Mouse (Mus musculus): Measurements from ENCODE around the gene Lgals3. TPM values are rescaled to one million over a fixed set of nuclear protein-coding genes. Genes with fewer than 3 reads are reported as not detected.

Lgals3 gene
- total RNA-seq, 1 experiment from 2014 or later = 189 TPM

- no peak for ATAC-seq (replicated peaks; ENCODE audit: insufficient number of reproducible peaks, low FRiP score, low TSS enrichment, poor library complexity, severe bottlenecking)
These were observed 2.7 kb upstream of the Lgals3 start for GRCm38 (mm10) chr14:47364742-47365449.

GRCm38 (mm10) chr14:47366881-47367321 is 650 bp upstream of the Lgals3 start:
- ATAC-seq (replicated peaks; ENCODE audit: insufficient number of reproducible peaks, low FRiP score, low TSS enrichment, poor library complexity, severe bottlenecking) = no peak

- ATAC-seq (replicated peaks; ENCODE audit: insufficient number of reproducible peaks, low FRiP score, low TSS enrichment, poor library complexity, severe bottlenecking) = no peak
These were observed 2.2 kb downstream of the Lgals3 start for GRCm38 (mm10) chr14:47369741-47370140.

GRCm38 (mm10) chr14:47370790-47371189 is 3.2 kb downstream of the Lgals3 start:
- no peak for ATAC-seq (replicated peaks; ENCODE audit: insufficient number of reproducible peaks, low FRiP score, low TSS enrichment, poor library complexity, severe bottlenecking)

GRCm38 (mm10) chr14:47371689-47372088 is 4.1 kb downstream of the Lgals3 start:
- no peak for ATAC-seq (replicated peaks; ENCODE audit: insufficient number of reproducible peaks, low FRiP score, low TSS enrichment, poor library complexity, severe bottlenecking)

GRCm38 (mm10) chr14:47373728-47374678 is 6.5 kb downstream of the Lgals3 start:
- ATAC-seq (replicated peaks; ENCODE audit: insufficient number of reproducible peaks, low FRiP score, low TSS enrichment, poor library complexity, severe bottlenecking) = peak; percentile 91

GRCm38 (mm10) chr14:47376526-47376925 is 9.0 kb downstream of the Lgals3 start:
- ATAC-seq (replicated peaks; ENCODE audit: insufficient number of reproducible peaks, low FRiP score, low TSS enrichment, poor library complexity, severe bottlenecking) = no peak

GRCm38 (mm10) chr14:47378336-47378735 is 10.8 kb downstream of the Lgals3 start:
- no peak for ATAC-seq (replicated peaks; ENCODE audit: insufficient number of reproducible peaks, low FRiP score, low TSS enrichment, poor library complexity, severe bottlenecking)

- no peak for ATAC-seq (replicated peaks; ENCODE audit: insufficient number of reproducible peaks, low FRiP score, low TSS enrichment, poor library complexity, severe bottlenecking)
These were observed 16.4 kb downstream of the Lgals3 start for GRCm38 (mm10) chr14:47383911-47384310.

- no peak for ATAC-seq (replicated peaks; ENCODE audit: insufficient number of reproducible peaks, low FRiP score, low TSS enrichment, poor library complexity, severe bottlenecking)
These were observed 17.1 kb downstream of the Lgals3 start for GRCm38 (mm10) chr14:47384653-47385052.

- ATAC-seq (replicated peaks; ENCODE audit: insufficient number of reproducible peaks, low FRiP score, low TSS enrichment, poor library complexity, severe bottlenecking) = no peak
These were observed 18.6 kb downstream of the Lgals3 start for GRCm38 (mm10) chr14:47386125-47386524.

GRCm38 (mm10) chr14:47393354-47394094 is 26.0 kb downstream of the Lgals3 start:
- ATAC-seq (replicated peaks; ENCODE audit: insufficient number of reproducible peaks, low FRiP score, low TSS enrichment, poor library complexity, severe bottlenecking) = no peak

- ATAC-seq (replicated peaks; ENCODE audit: insufficient number of reproducible peaks, low FRiP score, low TSS enrichment, poor library complexity, severe bottlenecking) = no peak
These were observed 27.5 kb downstream of the Lgals3 start for GRCm38 (mm10) chr14:47395007-47395406.

GRCm38 (mm10) chr14:47395462-47396026 is 28.0 kb downstream of the Lgals3 start:
- no peak for ATAC-seq (replicated peaks; ENCODE audit: insufficient number of reproducible peaks, low FRiP score, low TSS enrichment, poor library complexity, severe bottlenecking)

GRCm38 (mm10) chr14:47396165-47396652 is 28.7 kb downstream of the Lgals3 start:
- no peak; the same call in 1 of the 2 replicates for ATAC-seq (replicated peaks; ENCODE audit: insufficient number of reproducible peaks, low FRiP score, low TSS enrichment, poor library complexity, severe bottlenecking)

- ATAC-seq (replicated peaks; ENCODE audit: insufficient number of reproducible peaks, low FRiP score, low TSS enrichment, poor library complexity, severe bottlenecking) = no peak
These were observed 35.2 kb downstream of the Lgals3 start for GRCm38 (mm10) chr14:47402735-47403134.

GRCm38 (mm10) chr14:47406000-47406399 is 38.4 kb downstream of the Lgals3 start:
- ATAC-seq (replicated peaks; ENCODE audit: insufficient number of reproducible peaks, low FRiP score, low TSS enrichment, poor library complexity, severe bottlenecking) = no peak

- no peak for ATAC-seq (replicated peaks; ENCODE audit: insufficient number of reproducible peaks, low FRiP score, low TSS enrichment, poor library complexity, severe bottlenecking)
These were observed 49.8 kb downstream of the Lgals3 start for GRCm38 (mm10) chr14:47417346-47417745.

All from monocyte, adult 5-6 weeks (primary cell).